Mouse (Mus musculus) embryo, embryonic 9.5 days (tissue): ENCODE results near the gene Rere.
"Not testable (repeated sequence)": the region's sequence is repeated elsewhere in the genome, so short reads cannot be mapped to it uniquely, and the experiment has no call there.

Experiments
- DNase-seq: peaks from one replicate; pipeline ENCODE4 v3.0.0-alpha.2; 2017; ENCODE audit errors: extremely low spot score

The Rere gene

DNA sequence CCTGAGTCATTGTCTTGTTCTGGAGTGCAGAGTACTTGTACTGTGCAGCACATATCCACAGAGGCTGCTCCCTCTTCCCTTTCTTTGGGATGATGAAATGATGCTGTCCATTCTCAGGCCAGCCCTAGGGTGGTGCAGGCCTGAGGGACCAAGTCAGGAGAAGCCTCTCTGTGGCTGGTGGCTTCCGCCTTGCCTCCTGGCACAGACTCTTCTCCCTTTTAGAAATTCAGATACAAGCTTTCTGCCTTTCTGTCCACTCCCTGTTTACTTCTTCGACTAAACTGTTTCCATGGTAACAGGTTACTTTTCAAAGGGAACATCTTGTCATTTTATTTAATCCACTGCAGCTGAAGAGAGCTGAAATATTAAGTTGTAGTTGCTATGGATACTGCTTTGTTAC is 214.1 kb downstream of the Rere start:
- no peak for DNase-seq

DNA sequence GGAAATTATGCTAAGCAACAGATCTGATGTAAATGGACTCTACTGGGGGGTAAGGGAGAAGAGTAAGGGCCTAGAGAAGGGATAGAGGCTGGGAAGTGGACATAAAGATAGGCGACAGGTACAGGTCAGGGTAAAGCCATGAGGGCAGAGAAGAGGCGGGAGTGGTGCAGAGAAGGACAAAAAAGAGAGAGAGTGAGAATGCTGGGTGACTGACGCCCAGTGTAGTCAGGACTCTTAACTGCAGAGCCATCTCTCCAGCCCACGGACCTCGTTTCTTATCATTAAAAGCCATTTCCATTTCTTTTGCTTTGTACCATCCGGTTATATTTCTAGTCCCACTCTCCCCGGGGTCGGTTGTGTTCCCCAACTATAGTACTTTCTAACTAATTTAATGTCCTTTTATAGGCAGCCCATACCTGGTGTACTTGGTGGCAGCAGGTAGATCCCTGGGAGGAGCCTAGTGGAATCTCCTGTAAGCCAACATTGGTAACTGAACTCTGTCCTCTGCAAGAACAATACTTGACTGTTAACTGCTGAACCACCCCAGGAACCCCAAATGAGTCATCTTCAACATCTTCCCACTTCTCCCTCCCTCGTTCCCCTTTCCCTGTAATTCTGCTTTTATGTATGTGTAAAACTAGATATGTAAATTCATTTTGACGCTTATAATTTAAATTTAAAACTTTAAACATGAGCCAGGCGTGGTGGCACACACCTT is 223.0 kb downstream of the Rere start:
- no peak for DNase-seq

DNA sequence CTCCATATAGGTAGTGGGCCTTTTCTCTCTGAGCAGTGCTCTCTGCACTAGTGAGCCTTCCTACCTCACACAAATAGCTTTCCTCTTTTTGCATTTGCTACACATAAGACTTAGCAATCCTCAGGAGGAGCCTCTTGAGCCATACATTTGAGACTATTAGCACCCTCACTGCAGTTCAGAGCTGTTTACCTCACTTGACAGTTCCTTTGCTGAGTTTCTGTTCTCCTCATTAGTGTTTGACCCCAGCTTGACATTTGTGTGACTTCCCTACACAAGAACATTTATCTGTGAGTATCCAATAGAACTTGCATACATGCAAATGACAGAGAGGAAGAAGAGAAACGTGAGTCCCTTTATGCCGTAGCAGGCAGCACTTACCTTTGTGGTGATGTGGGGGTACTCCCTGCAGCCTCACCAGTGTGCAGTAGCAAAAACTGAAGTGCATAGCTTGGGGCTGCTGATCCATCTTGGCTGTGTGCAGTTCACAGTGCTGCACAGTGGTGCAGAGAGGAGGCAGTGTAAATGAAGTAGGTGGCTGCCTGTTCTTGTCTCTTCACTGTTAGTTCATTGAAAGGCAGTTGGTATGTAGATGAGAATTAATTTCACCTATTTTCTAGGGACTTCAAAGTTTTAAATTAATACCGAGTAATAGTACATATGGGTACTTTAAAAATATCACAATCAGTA is 227.7 kb downstream of the Rere start:
- no peak for DNase-seq

DNA sequence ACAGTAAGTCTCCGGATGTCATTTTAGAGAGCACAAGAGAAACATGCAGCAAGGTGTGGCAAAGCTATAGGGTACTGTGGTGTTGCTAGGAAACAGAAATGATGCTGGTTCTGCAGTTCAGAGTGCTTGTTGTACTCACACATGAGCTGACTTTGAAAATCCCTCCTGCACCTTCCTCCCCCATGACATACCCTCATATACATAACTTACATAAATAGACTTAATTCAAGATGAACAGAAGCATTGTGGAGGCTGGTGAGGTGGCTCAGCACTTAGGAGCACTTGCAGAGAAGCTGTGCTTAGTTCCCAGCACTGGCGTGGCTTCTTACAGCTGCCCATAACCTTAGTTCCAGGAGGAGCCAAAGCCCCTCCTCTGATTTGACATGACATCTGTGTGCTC is 228.6 kb downstream of the Rere start:
- DNase-seq: no peak

DNA sequence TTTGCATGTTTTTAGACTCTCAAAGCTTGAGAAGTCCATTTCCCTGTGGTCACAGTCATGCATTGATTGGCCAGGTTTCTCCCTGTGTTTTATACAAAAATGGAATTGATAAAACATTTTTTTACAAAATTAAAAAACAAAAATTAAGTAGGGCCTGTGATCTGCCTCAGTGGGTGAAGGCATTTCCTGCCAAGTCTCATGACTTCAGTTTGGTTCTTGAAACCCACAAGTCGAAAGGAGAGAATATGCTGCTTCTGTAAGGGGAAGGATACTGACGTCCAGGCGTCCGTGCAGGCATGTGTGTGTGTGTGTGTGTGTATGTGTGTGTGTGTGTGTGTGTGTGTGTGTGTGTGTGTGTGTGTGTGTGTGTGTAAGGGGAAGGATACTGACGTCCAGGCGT is 231.9 kb downstream of the Rere start:
- not testable (repeated sequence) for DNase-seq

DNA sequence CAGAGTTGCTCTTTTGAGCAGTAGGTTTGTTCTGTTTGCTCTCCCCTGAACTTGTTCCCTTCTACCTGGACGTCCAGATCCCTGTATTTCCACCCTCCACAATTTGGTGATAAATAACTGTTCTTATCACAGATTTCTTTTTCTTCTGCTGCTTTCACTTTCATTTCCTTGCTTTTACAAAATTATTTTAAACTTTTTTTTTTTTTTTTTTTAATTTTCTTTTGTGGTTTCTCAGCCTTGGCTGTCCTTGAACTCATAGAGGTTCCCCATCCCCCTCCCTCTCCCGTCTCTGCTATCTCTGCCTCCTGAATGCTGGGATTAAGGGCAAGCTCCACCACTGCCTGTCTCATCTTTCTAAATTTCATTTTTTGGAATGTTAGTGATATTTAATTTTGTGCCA is 234.8 kb downstream of the Rere start:
- DNase-seq: no peak

DNA sequence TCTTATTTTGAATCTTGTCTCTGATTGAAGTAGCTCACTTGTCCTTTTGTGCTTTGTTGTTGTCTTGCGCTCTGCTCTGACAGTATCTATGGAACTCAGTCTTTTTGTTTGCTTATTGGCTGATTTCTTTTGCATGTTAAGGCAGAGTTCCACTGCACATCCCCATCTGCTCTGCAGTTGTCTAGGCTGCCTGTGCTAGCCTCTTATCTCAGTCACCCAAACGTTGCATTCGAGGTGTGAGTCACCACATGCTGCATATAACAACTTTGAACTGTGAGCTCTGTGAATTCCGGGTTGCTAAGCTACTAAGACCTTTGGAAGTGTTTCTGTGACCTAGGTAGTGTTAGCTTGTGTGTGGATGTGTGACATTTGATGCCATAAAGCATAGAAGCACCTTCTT is 235.9 kb downstream of the Rere start:
- no peak for DNase-seq

DNA sequence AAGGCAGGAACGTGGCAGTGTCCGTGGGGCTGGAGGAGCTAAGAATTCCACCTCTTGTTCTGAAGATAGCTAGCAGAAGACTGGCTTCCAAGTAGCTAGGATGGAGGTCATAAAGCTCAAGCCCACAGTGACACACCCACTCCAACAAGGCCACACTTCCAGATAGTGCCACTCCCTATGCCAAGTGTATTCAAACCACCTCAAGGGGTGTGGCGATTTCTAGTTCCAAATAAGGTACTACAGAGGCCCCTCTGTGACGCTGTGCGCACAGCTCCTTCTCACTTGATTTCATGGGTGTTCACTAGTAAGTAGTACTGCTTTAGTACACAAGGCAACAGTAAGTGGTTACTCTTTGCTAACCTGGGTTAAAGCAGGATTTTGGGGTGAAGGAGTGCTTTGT is 237.4 kb downstream of the Rere start:
- DNase-seq: no peak

DNA sequence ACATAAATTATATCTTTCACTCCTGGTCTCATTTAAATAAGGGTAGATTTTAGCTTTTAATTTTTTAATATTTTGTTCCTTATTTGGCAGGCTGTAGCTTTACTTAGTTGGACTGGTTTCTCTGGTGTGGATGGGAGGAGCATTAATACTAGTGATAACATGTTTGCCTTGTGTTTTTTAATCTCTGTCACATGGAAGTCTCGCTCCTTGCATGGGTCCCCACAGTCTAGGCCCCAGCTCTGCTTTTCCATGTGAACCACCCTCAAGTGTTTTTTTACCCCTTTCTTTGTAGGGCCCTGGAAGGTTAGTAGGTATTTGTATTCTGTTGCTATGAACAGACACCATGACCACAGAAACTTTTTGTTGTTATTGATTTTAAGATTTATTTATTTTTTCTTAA is 238.6 kb downstream of the Rere start:
- no peak for DNase-seq

DNA sequence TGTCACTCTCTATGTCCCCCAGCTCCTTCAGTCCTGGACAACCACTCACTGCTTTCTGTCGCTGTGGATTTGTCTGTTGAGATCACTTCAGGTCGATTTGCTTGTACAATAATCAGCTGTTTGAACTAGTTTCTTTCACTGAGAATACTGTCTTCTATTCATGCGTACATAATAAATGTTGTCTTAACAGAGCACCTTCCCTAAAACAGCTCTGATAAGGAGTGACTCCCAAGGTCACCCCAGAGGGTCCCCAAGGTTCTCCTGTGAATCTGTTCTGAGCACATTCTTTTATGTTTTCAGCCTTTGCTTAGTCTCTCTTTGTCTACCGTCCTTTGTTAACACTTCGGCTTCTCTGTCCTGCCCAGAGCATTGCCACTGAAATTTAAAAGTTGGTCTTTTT is 241.0 kb downstream of the Rere start:
- DNase-seq: no peak

DNA sequence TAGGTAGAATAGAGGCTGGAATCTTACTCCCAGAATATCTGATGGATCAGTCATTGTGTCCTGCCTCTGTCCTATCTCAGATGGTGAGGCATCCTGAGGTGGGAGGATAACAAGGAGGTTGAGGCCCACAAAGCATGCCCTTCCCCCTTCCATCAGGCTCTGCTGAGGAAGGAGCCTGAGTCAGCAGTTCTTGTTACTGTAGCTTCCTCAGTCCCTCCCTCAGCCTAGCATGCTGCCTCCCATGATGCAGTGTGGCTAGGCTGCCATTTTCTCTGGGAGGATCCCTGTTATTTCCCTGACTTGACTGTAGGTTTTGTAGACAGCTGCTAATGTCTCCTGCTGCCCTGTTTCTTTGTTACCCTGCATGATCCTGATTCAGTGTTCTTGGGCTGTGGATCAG is 241.9 kb downstream of the Rere start:
- no peak for DNase-seq

DNA sequence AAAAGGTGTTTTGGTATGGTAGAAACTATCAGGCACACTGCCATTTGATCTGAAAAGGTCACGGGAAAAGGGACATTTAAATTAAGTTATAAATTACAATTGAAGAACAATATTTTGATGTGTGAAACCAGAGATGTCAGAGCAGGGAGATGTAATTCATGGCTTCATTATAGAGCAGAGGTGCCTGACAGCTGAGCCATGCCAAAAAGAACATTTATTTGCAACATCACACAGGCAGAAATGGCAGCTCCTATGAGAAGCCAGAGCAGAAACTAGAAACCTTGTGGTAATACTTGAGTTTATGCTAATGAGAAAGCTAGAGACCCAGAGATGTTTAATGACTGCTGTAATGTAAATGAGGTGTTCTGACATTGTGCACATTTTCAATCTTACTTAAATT is 244.8 kb downstream of the Rere start:
- no peak for DNase-seq

DNA sequence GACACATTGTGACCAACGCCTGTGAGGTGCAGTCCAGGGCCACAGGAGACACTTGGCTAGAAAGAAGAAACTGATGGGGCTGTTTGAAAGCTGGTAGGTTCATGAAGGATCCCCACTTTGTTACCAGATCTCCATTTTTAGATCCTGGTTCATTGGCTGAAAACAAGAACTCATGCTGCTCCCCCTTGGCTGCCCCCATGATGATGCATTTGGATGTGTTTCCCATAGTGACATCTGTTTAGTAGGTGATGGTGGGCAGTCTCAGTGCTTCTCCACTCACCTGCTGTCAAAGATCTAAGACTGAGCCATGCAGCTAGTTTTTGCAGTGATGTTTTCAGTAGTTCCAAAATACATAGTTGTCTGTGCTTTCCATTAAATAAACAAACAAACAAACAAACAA is 247.0 kb downstream of the Rere start:
- DNase-seq: no peak

DNA sequence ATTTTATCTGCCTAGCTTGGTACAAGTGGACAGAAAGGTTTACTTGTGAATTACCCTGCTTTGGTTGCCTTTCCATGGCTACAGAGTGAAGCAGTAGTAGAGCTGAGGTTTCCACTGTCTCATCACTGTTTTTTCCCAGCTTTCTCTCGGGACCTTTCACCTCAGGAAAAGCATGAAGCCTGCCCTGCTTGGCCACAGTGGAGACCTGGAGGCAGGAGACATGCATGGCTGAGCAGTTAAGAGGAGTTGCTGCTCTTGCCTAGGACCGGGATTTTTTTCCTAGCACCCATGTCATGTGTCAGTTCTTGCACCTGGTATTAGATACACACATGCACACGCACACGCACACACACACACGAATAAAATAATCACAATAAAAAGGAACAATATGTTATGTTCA is 247.4 kb downstream of the Rere start:
- DNase-seq: no peak

DNA sequence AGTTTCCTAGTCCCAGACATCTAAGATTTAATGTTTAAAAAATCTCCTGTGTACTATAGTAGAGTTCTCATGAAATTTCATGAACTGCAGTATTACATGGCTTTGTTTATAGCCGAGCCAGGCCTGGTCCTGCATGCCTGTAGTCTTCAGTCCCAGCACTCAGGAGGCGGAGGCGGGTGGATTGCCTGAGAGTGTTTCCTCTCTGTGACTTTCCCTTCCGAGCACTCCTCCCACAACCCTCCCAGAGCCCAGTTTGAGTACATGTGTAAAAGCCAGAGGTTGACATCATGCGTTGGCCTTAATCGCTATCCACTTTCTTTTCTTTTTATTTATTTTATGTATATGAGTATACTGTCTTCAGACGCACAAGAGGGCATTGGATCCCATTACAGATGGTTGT is 250.4 kb downstream of the Rere start:
- no peak for DNase-seq

DNA sequence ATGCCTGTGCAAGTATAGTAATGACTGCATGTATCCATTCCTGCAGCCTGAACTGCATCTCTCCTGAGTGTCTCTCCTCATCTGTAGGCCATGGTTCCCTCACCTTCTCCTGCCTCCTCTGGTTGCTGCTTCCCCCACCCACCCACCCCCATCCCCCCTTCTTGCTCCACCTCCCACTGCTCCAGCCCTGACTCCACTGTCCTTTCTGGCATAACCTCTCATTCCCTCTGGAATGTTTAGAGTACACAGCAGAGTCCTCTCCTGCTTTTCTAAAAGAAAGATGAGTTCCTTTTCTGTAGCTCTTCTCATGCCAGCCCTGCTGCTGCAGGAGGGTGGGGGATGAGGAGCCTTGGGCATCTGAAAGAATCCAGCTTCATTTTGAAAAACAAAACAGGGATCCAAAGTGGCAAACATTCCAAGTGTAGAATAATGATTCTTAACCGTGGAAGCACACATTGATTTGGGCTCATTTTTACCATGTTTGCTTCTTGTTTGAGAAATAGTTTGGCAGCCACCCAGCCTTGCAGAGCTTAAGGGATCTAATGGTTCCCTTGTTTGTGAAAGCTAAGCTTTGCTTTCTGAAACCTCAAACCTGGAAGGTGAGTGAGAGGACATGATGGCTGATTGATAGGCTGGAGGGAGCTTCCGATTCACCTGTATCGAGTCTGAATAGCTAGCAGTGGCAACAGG is 255.5 kb downstream of the Rere start:
- DNase-seq: no peak

DNA sequence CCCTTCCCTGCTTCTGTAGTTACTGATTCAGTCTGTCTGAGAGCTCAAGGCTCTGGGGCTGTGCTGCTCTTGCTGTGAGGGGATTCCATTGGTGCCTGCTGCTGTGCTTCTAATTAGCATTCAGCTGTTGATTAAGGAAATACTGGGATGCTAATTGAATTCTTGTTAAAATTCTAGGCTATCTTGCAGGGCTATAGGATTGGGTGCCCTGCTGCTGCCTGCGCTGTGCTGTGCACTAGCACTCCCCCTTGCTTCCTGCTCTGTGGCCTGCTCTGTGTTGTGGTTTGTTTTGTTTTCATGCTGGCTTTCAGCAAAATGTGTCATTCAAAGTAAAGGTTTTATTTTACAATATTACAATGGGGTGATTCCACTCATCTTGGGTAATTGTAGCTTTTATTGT is 258.4 kb downstream of the Rere start:
- DNase-seq: no peak

DNA sequence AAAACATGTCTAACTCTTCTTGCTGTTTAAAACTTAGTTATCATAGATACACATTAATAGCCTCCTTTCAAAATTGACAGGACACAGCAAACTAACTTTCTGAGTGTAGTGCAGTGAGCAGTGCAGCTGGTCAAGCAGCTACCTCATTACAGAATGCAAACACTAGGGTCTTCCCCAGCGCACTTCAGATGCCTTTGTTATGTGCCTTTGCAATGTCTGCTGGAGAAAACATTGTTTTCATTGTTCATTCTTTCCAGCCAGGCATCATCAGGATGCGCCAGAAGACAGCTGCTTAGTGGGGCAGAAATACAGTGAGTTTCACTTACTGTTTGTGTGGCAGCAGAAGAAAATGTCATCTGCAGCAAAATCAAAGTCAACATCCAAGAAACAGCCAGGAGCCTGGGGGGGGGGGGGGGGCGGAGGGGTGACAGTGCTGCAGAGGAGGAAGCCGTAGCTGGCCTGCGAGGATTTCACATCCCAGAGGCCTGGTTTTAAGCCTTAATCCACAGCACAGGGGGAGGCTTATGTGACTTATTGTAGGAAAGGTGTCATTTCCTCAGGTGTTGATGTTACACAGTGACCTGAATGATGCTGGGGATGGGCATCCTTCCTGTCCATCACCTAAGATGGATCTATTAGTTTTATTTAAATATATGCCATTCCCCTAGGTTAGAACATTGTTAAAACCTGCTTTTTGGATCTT is 259.1 kb downstream of the Rere start:
- DNase-seq: no peak

DNA sequence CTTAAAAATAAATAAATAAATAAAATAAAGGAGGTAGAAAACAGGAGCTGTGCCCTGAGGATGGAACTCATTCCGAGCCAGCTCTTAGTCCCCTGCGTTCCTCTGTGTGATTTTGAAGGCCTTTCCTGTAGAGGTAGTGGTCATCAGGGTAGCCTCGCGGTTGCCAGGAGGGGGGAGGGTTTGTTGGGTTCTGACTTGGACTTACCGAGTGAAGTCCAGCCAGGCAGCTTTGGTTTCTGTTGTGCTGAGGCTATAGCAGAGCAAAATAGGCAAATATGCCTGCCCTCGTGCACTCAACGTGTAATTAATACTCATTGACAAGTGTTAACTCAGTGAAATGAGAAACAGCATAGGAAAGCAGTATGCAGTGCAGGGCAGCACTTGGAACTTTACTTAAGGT is 262.8 kb downstream of the Rere start:
- no peak for DNase-seq

DNA sequence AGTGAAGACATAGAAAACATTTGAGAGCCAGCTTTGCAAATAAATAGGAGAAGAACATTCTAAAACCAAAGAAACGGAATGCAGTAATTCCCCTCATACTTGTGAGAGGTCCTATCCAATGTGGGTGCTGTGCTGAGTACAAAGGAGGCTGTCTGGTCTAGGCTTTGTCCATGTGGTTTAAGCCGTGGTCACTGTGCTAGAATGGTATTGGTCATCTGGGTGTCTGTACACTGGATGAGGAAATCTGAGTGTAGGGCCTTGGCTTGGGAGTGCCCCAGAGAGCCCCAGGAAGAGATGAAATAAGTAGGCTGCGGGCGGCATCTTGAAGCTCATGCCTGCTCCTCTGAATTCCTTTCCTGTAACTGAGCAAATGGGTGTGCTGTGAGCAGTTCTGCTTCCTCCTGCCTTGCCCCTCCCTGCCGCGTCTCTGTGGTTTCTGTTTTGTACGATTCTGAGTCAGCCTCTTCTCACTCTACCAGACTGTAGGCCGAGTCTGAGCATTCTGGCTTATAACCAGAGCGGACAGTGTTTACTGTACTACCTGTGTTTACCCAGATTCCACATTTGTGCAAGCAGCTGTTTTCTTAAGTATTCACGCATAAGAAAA is 263.3 kb downstream of the Rere start:
- DNase-seq: no peak

DNA sequence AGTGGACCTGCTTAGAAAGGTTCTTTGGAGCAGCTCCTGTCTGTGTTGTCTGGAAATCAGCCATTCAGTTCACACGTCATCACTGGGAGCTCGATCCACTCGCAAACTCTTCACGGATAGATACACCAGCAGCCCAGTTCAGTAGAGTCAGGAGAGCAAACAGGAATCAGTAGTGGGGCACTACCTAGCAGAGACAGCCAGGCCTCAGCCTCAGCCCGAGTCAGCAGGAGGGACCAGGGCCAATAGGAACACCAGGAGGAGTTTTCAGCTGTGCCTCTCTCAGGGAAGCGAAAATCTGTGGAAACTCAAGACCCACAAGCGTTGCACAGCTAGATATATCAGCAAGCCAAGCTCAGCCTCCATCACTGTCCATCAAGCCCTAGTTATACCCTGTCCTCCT is 264.3 kb downstream of the Rere start:
- no peak for DNase-seq

DNA sequence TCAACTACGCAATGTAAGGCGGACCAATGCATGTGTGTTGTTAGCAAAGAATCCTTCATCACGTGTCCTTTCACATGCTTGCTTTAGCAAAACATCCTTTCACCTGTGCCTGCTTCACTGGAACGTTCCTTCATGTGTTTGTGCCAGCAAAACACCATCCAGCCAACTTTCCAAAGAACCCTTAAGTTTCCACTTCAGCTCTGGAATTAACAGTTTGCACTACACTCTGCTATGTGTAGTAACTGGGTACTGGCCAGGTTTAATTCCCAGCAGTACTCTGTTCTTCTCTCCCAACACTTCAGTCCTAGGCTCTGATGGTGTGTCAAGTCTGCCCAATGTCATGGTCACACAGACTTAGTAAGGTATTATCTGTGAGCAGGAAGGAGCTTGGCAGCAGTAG is 264.9 kb downstream of the Rere start:
- not testable (repeated sequence) for DNase-seq
